Comparison of ENCODE assay signal across 9 mouse cellular contexts in genomic region chr5:91962259-91962638, GRCm38 (mm10). TPM values are rescaled to one million over a fixed set of nuclear protein-coding genes. Genes with fewer than 3 reads are reported as not detected.
DNase-seq lines count a peak whose midpoint lies in the region; ATAC-seq and TF ChIP-seq lines count a peak whose summit lies in the region.
"Had no signal": no experiment of that assay in that cellular context is flagged by ENCODE, and none has a peak within 500 bp of the region (broad histone marks: within the 10 kb centered on the region; RNA-seq: fewer than 3 reads in every experiment).

No protein-coding gene starts in this region.

- peak overlapping the region; percentile 81 for H3K9ac ChIP-seq in intestine, embryonic 15.5 days
- H3K9ac ChIP-seq in midbrain, embryonic 15.5 days = peak overlapping the region; percentile 93

- peak overlapping the region; percentile 56 for H3K4me2 ChIP-seq in intestine, embryonic 15.5 days (replicated peaks)
- peak overlapping the region; percentile 67 for H3K4me2 ChIP-seq in midbrain, embryonic 15.5 days

- H3K4me3 ChIP-seq in thymus, adult 2 months (ENCODE audit: control insufficient read depth, insufficient read depth, low read length) = peak overlapping the region; percentile 80
- peak overlapping the region; percentile 73 for H3K4me3 ChIP-seq in intestine, embryonic 15.5 days (replicated peaks)
- peak overlapping the region; percentile 87 for H3K4me3 ChIP-seq in midbrain, embryonic 15.5 days

- H3K27ac ChIP-seq in thymus, adult 2 months (ENCODE audit: control insufficient read depth, insufficient read depth, low read length) = peak overlapping the region; percentile 89
- peak overlapping the region; percentile 100 for H3K27ac ChIP-seq in intestine, embryonic 15.5 days
- peak overlapping the region; percentile 100 for H3K27ac ChIP-seq in midbrain, embryonic 15.5 days

- ATAC-seq in erythroblast, adult 5-6 weeks (replicated peaks; ENCODE audit: low FRiP score, poor library complexity, severe bottlenecking) = peak; percentile 4; the same call in 1 of the 2 replicates
- ATAC-seq in intestine, embryonic 15.5 days = no peak; the same call in 1 of the 2 replicates
- no peak for ATAC-seq in midbrain, embryonic 15.5 days (replicated peaks)

- H3K27me3 ChIP-seq in thymus, adult 2 months (ENCODE audit: control insufficient read depth, insufficient read depth, low read length) = no peaks in the 10 kb centered on the region
- H3K27me3 ChIP-seq in intestine, embryonic 15.5 days (replicated peaks) = no peaks in the 10 kb centered on the region
- no peaks in the 10 kb centered on the region for H3K27me3 ChIP-seq in midbrain, embryonic 15.5 days (replicated peaks)

- peaks cover 6% of the 10 kb centered on the region for H3K4me1 ChIP-seq in thymus, adult 2 months (replicated peaks; ENCODE audit: control insufficient read depth, insufficient read depth, low read length)
- peaks cover 11% of the 10 kb centered on the region for H3K4me1 ChIP-seq in intestine, embryonic 15.5 days (replicated peaks)
- peaks cover 24% of the 10 kb centered on the region for H3K4me1 ChIP-seq in midbrain, embryonic 15.5 days

- DNase-seq in thymus, adult 2 months = no peak
- DNase-seq in thymus, postnatal 0 days (ENCODE audit: low spot score) = no peak
- DNase-seq in embryo, embryonic 10.5 days (ENCODE audit: low spot score) = no peak
- DNase-seq in layer of hippocampus, adult 18-20 months (ENCODE audit: low spot score in 2 of 2) = no peak
- DNase-seq in kidney, adult 18-20 months = no peak

- WGBS in thymus, adult 2 months = under 1% methylated on average over 14 of the region's 14 CpGs
- under 1% methylated on average over 14 of the region's 14 CpGs for WGBS in intestine, embryonic 15.5 days
- WGBS in midbrain, embryonic 15.5 days = under 1% methylated on average over 14 of the region's 14 CpGs

- no peak for TF ChIP-seq POLR2A in thymus, adult 2 months (IDR thresholded peaks at IDR 0.05; ENCODE audit: control insufficient read depth, extremely low read depth, insufficient read depth, low read length, poor library complexity)

- H3K36me3 ChIP-seq in thymus, adult 2 months (ENCODE audit: control insufficient read depth, insufficient read depth, low read length) = no peaks in the 10 kb centered on the region; the same call in 1 of the 2 replicates
- H3K36me3 ChIP-seq in intestine, embryonic 15.5 days = peaks cover 2% of the 10 kb centered on the region; the same call in 1 of the 2 replicates
- H3K36me3 ChIP-seq in midbrain, embryonic 15.5 days (replicated peaks) = peaks cover under 1% of the 10 kb centered on the region; the same call in 1 of the 2 replicates

- H3K9me3 ChIP-seq in intestine, embryonic 15.5 days = no peaks in the 10 kb centered on the region
- no peaks in the 10 kb centered on the region for H3K9me3 ChIP-seq in midbrain, embryonic 15.5 days

- TF ChIP-seq CTCF in thymus, adult 2 months (IDR thresholded peaks at IDR 0.05; ENCODE audit: borderline replicate concordance, control insufficient read depth, extremely low read depth, insufficient read depth, low read length, poor library complexity) = no peak

RNA-seq across cellular contexts. Expression of gene Rchy1, which starts 0.6 kb away (rescaled TPM):
- polyA plus RNA-seq in thymus, adult 2 months (2012; rRNA removed) = 36.2 and 43.2 TPM in 2 replicates
- polyA plus RNA-seq in thymus, postnatal 0 days (2015; fragmentation: Nextera tagmentation; extraction: Ambion mirVana) = 71.5 and 100 TPM in 2 replicates
- total RNA-seq in erythroblast, adult 5-6 weeks (2015; ENCODE audit: low replicate concordance) = 23.8 and 40.7 TPM in 2 replicates
- 14.4 and 26.2 TPM in 2 replicates for total RNA-seq in erythroblast, adult 5-6 weeks (2017; ENCODE audit: low replicate concordance)
- polyA plus RNA-seq in intestine, embryonic 15.5 days (2015; fragmentation: Nextera tagmentation; extraction: Ambion mirVana) = 74.1 and 80.7 TPM in 2 replicates
- polyA plus RNA-seq in midbrain, embryonic 15.5 days (2015; fragmentation: Nextera tagmentation; extraction: Ambion mirVana) = 79.3 and 84.0 TPM in 2 replicates
- total RNA-seq in layer of hippocampus, adult 18-20 months (2021) = 10 to 100 TPM; 50.2 to 52.5 TPM

RNA-seq across cellular contexts. Expression of gene Odaph, which starts 25.0 kb away (rescaled TPM):
- polyA plus RNA-seq in thymus, adult 2 months (2012; rRNA removed) = not detected in 2 replicates
- not detected in 2 replicates for polyA plus RNA-seq in thymus, postnatal 0 days (2015; fragmentation: Nextera tagmentation; extraction: Ambion mirVana)
- total RNA-seq in erythroblast, adult 5-6 weeks (2015; ENCODE audit: low replicate concordance) = not detected in 2 replicates
- not detected in 2 replicates for total RNA-seq in erythroblast, adult 5-6 weeks (2017; ENCODE audit: low replicate concordance)
- polyA plus RNA-seq in intestine, embryonic 15.5 days (2015; fragmentation: Nextera tagmentation; extraction: Ambion mirVana) = not detected in 2 replicates
- polyA plus RNA-seq in midbrain, embryonic 15.5 days (2015; fragmentation: Nextera tagmentation; extraction: Ambion mirVana) = not detected in 2 replicates
- total RNA-seq in layer of hippocampus, adult 18-20 months (2021) = not detected
- total RNA-seq: layer of hippocampus, postnatal 14 days had no signal
